Mouse (Mus musculus) testis, adult 2 months (tissue): Measurements from ENCODE around the gene Grip1.

ENCODE experiments used
- CTCF ChIP-seq: fragments of 200-500 bp; IDR thresholded peaks from 2 replicates; pipeline ENCODE4 v1.5.1; 2012; ENCODE audit warnings: low read depth, mild to moderate bottlenecking, inconsistent platforms, low read length, moderate library complexity; ENCODE audit not compliant: control insufficient read depth, insufficient read depth, insufficient replicate concordance
- POLR2A ChIP-seq: fragments of 200-500 bp; IDR thresholded peaks from 2 replicates; pipeline ENCODE4 v1.6.1; 2012; ENCODE audit warnings: low read depth, mild to moderate bottlenecking, inconsistent platforms, low read length, moderate library complexity; ENCODE audit not compliant: control insufficient read depth

DNA sequence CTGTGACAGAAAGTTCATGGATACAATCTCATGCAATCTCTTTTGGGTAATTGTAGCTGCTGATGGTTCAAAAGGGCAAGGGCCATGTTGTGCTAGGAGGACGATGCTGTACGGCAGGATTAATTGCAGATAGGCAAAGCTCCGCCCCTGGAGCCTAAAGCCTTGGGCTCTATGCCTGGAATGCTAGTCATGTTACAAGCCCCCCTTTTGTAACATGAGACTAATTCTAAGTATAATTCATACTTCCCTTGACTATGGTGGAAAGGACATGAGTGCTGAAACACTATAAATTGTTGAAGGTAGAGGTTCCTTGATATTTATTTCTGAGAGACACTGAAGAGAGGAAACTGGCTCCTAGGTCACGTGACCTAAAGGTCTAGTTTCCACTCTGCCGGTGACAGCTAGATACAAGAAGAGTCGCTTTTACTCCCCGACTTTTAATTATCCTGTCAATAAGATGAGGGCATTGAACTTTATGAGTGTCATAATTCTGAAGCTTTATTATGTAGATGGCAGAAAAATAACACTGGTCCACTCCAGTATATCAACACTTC, 399.0 kb downstream of the Grip1 start:
- TF ChIP-seq CTCF, result no peak
- no peak for TF ChIP-seq POLR2A
